Mouse (Mus musculus) right cerebral cortex, postnatal 4 days (tissue): ENCODE measurements around the gene Atp4a.
"Not testable (repeated sequence)": the region's sequence is repeated elsewhere in the genome, so short reads cannot be mapped to it uniquely, and the experiment has no call there.

Experiments used
- DNase-seq: peaks from one replicate; pipeline ENCODE4 v3.0.0-alpha.2; 2022

The Atp4a gene

DNA sequence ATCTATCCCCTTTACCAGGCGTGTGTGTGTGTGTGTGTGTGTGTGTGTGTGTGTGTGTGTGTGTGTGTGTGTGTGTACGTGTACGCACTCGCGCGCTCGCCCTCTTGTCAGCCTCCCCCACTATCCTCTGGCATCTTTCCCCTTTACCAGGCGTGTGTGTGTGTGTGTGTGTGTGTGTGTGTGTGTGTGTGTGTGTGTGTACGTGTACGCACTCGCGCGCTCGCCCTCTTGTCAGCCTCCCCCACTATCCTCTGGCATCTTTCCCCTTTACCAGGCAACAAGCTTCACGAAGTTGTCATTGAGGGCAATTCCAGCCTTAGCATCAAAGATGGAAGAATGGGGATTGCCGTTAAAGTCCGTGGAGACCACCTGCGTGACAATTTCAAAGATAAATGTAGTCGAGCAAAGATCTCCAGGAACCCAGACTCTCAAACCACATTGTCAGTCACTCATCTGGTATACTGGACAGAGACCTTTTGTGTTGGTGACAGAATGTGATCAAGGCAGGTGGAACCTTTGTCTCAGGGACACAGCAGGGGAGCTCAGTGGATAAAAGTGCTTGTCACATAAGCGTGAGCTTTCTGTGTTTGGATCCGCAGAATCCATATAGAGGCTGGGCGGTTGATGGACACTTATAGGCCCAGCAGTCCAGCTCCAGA lies 18.2 kb downstream of the Atp4a start:
- not testable (repeated sequence) for DNase-seq

DNA sequence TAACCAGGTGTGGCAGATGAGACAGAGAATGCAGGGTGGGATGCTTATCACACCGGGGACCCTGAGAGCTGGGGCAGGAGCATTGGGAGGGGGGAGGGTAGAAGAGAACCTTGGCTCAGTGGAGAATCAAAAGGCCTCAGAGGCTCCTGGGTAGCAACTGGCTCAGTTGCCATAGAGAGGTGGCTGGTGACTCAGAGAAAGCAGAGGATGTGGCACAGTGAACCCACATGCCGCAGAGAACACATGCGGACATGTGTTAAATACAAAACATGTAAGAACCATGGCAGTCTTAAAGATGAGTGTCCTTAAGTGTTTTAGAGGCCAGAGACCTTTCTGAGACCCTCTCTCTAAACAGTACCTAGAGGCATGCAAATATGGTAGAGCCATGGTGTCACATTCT lies 24.2 kb downstream of the Atp4a start:
- no peak for DNase-seq

DNA sequence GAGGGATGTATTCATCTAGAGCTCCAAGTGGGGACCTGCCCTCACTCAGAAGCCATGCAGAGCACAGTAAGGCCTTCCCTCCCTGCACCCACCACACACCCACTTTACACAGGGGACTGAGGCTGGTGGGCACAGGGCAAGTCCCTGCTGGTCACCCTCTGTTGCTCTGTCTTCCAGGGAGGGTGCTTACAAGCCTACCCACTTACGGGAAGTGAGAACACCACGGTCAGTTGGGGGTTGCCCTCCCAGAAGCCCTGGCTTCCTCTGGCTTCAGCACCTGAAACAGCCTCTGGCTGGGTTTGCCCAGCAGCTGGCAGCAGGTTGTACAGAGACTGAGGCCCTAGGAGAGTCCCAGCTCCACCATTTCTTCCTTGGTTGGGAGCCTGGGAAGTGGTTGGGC lies 30.6 kb downstream of the Atp4a start:
- DNase-seq, result not testable (repeated sequence)

DNA sequence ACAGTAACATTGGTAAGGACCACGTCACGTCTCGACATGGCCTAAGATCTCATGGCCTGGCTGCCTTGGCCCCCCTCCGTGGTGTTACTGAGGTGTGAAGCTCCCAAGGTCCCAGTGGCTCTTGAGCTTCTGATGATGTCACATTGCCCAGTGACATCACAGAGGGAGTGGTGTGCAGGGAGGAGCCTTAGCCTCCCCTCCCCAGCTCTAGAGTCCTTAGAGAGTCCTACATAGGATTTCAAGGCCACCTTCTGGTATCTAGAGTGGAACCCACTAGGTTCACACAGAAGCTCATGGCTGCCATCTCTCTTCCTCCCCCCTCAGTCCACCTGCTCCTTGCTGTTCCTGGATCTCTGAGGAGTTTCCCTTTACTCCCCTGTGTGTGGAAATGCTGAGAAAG lies 31.6 kb downstream of the Atp4a start, which contains the start of gene Gapdhs:
Gene Gapdhs (minus strand): TSS at position 65 of the 400 bp plus-strand sequence.
- DNase-seq, result not testable (repeated sequence)

DNA sequence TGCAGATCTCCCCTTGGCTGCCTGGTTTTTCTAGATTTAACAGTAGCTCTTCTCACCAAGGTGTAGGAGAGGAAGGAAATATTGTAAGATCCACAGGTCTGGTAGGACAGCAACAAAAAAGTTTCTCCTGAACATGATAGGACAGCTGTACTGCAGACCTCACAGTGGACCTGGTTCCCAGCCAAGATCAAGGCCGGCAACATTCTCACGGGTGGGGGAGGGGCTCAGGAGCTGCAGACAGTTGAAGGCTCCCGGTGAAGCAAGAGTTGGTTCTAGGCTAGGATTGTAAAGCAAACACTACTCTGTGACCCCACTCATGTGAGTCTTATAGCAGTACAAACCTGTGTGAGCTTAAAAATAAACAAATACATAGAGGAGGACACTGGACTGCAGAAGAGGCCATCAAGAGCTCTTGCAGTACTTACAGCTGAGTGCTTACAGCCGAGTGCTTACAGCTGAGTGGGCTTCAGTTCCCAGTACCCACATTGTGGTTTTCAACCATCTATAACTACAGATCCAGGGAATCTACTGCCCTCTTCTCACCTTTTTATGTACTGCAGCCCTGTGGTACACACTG lies 32.1 kb downstream of the Atp4a start:
- DNase-seq, result peak; percentile 26

DNA sequence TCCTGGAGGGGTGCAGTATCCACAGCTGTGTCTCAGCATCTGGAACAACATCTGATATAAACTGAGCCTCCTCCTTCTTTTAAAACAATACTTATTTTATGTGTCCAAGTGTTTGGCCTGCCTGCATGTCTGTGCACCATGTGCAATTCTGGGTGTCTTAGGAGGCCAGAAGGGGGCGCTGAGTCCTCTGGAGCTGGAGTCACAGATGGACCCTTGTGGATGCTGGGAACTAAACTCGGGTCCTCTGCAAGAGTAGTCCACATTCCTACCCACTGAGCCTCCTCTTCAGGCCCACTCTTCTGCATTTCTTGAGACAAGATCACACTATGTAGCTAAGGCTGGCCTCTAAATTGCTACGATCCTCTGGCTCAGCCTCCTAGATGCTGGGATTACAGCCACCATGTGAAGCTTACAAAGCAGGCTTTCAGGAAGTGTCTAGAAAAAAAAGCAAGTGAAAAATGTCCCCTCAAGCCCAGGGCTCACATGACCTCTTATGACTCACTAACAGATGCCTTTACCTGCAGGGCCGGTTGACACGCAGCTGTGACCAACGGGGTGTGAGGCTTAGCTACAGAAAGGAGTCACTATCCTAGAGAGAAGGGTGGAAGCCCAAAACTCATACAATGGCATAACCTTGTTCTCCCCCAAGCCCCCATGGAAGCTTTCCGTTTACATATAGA lies 35.7 kb downstream of the Atp4a start:
- DNase-seq, result no peak

DNA sequence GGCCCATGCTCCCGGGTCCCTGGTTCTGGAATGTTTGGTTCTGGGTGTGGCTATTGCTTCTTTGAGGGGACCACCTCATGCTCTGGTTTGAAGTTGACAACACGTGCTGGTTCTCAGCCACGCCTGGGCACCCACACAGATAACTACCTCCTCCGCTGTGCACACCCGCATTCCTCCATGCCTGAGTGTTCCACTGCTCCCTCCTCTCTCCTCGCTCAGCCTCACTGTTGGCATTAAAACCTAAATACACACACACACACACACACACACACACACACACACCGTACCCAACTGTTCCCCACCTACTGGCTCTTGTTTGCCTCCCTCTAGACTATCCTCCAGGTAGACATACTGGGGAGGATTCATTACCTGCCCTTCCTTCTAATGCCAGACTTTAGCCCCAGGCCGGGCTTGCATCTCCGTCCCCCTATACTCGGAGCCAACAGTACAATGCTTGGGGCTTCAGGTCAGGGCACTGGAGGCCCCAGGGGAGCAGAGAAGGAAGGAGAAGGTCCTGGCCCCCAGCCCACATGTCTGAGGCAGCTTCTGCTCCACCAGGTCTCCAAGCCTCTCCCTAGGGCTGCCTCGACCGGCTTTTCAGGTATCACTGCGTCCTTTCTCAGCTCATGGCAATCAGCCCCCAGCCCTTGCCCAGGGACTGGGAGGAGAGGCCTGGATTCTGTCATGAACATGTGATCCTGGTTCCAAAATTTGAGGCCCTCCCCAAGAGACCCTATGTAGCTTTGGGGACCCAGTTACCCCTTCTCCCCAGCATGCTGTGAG lies 38.0 kb downstream of the Atp4a start:
- no peak for DNase-seq

DNA sequence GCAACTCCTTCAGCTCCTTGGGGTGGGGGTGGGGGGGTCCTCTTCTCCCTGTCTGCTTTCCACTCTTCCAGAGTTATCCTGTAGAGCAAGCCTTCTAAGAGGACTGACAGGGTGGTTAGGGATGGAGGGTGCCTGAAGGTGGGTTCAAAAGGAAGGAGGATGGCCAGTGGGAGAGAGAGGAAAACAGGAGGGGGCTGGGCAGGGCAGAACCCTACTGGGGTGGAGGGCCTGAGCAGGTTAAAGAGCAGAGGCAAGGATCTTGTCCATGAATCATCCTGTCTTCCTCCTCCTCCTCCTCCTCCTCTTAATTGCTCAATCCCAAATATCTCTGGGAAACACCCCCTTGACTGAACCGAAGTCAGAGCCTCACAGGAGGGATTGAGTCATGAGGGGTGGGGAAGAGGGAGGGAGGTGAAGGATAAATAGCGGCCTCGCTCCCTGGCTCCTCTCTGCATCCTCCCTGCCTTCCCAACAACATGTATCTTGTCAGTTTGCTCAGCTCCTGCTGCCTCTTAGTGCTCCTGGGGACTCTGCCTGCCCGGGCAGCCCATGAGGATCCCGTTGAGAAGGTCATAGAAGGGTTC lies 39.2 kb downstream of the Atp4a start, which contains the start of gene Sbsn:
Gene Sbsn (plus strand): TSS at position 386 of the 584 bp plus-strand sequence.
- DNase-seq, result no peak

DNA sequence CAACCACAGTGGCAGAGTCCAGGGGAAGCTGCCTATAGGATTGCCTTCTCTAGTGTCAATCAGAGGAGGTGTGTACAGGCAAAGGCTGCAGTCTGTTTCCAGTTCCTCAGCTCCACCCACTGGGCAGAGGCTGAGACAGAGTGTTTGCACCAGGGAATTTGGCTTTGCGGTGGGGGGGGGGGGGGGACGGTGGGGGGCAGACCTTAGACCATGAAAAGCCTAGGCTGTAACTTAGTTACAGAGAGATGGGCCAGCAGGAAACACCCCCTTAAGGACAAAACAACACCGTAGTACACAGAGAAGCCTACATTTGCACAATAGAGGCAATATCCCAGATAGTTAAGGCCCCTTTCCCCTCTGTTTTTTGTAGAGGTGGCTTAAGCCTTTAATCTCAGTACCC lies 45.0 kb downstream of the Atp4a start:
- DNase-seq, result no peak

DNA sequence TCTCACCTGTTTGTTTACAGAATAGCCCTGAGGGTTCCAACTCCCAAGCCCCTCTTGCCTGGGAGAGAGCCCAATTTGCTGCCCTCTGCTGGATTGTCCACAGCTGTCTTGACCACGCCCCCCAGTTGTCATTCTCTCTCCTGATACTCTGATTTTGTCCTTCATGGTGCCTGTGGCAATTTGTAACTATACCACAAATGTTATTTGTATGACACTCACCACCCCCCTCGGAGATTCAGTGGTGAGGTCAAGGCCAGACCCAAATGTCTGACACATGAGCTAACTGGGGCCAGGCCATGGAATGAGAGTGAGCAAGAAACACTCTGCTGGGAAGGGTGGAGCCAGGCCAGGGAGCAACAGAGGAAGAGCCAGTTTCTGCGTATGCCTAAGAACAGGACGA lies 46.8 kb downstream of the Atp4a start:
- peak; percentile 17 for DNase-seq

DNA sequence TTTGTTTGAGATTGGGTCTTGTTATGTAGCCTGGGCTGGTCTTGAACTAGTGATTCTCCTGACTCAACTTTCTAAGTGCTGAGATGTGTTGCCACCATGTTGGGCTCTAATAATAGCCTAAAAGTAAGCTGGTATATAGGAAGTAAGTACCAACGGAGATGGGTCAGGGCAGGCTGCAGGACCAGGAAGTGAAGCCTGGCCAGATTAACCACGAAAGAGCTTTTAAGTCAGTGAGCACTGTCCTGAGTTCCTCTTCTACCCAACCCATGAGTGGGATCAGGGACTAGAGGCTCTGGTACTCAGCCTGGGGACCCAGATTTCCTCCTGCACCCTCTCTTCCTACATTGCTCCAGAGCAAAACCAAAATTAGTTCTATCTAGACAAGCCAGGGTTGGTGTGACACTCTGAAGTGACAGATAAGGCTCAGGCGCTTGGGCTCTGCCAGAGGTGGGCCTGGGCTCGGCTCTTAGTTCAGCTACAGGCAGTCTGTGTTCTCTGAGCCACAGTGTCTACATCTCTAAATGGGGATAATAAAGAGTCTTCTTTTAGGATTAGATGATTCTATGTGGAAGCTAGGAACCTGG lies 49.9 kb downstream of the Atp4a start:
- no peak for DNase-seq

DNA sequence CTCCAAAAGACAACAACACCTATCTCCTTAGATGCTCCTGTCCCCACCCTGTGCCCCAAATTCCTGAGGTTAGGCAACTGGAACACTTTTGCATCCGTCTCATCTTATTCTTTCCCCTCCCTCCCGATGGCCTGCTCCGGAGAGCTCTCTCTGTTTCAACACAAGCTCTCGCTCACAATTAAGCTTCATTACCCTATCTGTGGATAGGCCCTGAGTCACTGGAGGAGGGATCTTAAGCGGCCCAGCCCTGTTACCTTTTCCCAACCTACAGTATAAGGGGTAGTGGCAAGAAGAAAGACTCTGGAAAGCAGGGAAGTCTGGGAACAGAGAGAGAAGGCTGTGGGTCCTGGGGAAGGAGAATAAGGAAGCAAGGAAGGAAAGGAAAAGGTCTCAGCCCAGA lies 51.4 kb downstream of the Atp4a start, which contains the start of gene Dmkn:
Gene Dmkn (plus strand): TSS at position 301 of the 400 bp plus-strand sequence.
- no peak for DNase-seq

DNA sequence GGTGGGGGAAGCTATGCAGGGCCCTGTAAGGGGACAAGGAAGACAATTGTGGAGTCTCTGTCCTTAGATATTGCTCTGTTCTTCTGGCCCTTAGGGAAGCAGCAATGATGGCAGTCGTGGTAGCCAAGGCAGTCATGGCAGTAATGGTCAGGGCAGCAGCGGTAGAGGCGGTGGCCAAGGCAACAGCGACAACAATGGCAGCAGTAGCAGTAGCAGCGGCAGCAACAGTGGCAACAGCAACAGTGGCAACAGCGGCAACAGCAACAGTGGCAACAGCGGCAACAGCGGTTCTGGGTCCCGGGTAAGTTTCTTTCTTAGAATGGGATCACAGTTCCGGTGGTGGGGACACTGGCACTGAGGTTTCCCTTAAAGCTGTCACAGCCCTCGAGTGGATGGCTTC lies 53.2 kb downstream of the Atp4a start:
- no peak for DNase-seq

DNA sequence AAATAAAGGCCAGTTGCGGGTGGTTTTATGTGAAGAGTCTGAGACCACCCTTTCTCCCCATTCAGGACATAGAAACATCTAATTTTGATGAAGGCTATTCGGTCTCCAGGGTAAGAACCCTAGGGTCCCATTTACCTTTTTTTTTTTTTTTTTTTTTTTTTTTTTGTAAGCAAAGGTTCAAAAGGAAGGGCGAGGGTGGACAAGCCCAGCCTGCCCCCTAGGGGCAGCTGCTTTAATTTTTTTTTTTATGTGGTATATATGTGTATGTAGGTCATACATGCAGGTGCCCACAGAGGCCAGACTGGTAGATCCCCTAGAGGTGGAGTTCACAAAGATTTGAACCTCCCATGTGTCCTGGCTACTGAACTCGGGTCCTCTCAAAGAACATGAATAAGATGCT lies 54.4 kb downstream of the Atp4a start:
- no peak for DNase-seq

DNA sequence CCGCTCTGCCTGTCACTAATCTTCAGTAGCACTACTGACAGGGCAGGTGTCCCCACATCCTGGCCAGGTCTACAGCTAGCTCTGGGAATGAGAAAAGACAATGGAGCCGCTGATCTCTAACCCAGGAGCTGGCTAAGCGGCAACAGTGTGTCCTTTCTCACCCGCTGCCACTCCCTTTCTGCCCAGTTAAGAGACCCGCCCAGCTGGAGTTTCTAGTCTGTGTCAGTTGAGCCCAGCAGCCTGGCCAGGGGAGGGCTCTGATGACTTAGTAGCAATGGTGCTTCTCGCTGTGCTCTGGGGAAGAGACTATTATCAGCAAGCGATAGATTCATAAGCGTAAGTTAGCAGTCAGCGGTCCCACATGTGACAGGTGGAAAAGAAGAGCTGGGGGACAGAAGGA lies 57.2 kb downstream of the Atp4a start:
- DNase-seq, result no peak
